Mouse (Mus musculus): ENCODE results near the gene Slc9a3r1. TPM values are rescaled to one million over a fixed set of nuclear protein-coding genes. Genes with fewer than 3 reads are reported as not detected.
A peak's percentile ranks its signal among the peaks of the same experiment; 100 is the strongest.

The Slc9a3r1 gene
- polyA plus RNA-seq, 1 experiment from 2014 or later: 35.2 TPM

DNA sequence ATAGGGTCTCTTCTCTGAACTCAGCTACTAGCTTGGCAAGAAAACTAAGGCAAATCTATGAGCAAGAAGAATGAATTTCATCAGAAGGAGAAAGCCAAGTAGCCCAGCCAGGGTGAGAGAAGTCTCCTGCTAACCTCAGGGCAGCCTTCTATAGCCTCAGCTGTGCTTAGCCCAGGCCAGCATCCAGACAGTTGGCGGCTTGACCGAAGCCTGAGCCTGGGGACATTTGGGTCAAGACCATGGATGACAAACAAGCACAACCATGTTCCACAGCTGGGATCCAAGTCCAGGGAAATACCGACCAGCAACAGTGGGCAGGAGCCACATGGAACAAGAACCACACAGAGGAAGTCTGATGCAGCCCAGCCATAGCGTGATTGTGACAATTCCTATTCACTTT lies 15.3 kb upstream of the Slc9a3r1 start:
- Histone ChIP-seq H3K9me3 (ENCODE audit: control insufficient read depth, low read length) (no peaks in the 10 kb centered on the region), H3K27me3 (ENCODE audit: control insufficient read depth, insufficient read depth, low read length) (no peaks in the 10 kb centered on the region; the same call in 1 of the 2 replicates), H3K9ac (ENCODE audit: low read length) (no peak overlapping the region), H3K4me2 (ENCODE audit: low read depth, low read length, severe bottlenecking) (no peak overlapping the region), H3K4me3 (ENCODE audit: low read depth, low read length) (no peak overlapping the region), H3K27ac (ENCODE audit: low read depth, low read length) (no peak overlapping the region), H3K36me3 (ENCODE audit: control insufficient read depth, insufficient read depth, low read length) (no peaks in the 10 kb centered on the region), H3K4me1 (replicated peaks; ENCODE audit: control insufficient read depth, insufficient read depth, low read length) (peaks cover 3% of the 10 kb centered on the region; the same call in 1 of the 2 replicates)
- no peak for DNase-seq (ENCODE audit: low spot score)
- ATAC-seq (replicated peaks; ENCODE audit: low FRiP score): no peak
- WGBS: 84% methylated on average over 4 of the region's 4 CpGs

GRCm38 (mm10) chr11:115150741-115151254 lies 12.3 kb upstream of the Slc9a3r1 start:
- Histone ChIP-seq H3K27me3 (ENCODE audit: control insufficient read depth, insufficient read depth, low read length) (peaks cover 16% of the 10 kb centered on the region), H3K27ac (ENCODE audit: low read depth, low read length) (no peak overlapping the region), H3K36me3 (ENCODE audit: control insufficient read depth, insufficient read depth, low read length) (no peaks in the 10 kb centered on the region), H3K4me3 (ENCODE audit: low read depth, low read length) (no peak overlapping the region), H3K4me2 (ENCODE audit: low read depth, low read length, severe bottlenecking) (no peak overlapping the region), H3K9ac (ENCODE audit: low read length) (no peak overlapping the region), H3K9me3 (ENCODE audit: control insufficient read depth, low read length) (no peaks in the 10 kb centered on the region), H3K4me1 (replicated peaks; ENCODE audit: control insufficient read depth, insufficient read depth, low read length) (peaks cover 5% of the 10 kb centered on the region; the same call in 1 of the 2 replicates)
- no peak for DNase-seq (ENCODE audit: low spot score)
- ATAC-seq (replicated peaks; ENCODE audit: low FRiP score): no peak
- WGBS: 81% methylated on average over 6 of the region's 6 CpGs

DNA sequence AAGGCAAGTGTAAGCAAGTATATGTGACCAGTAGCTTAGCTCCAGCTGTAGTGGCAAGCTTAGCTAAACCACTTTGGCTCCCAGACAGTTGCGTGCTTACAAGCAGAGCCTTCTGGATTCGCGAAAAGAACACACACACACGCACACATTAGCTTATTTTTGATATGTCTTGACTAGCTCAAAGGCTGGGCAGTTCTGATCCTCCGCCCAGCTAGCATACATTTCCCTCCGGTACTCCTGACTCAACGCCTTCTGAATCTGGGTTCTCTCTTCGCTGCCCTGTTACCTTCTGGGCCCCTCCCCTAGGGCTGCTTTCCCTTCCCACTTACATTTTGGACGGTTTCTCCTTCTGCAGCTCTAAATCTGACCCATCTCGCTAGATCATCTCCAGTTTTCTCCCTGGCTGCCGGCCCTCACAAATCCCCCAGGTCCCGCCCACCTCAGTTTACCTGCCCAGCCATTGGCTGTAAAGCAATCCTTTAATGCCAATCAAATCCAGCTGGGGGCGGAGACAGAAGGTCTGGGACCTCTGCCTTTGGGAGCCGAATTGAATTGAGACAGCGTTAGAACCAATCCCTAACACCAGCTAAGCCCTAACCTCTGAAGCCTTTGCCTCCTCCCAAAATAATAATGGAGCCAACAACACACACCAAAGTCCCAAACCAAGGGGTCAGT lies 11.2 kb upstream of the Slc9a3r1 start:
- Histone ChIP-seq H3K9me3 (ENCODE audit: control insufficient read depth, low read length) (no peaks in the 10 kb centered on the region), H3K4me1 (replicated peaks; ENCODE audit: control insufficient read depth, insufficient read depth, low read length) (peaks cover 5% of the 10 kb centered on the region; the same call in 1 of the 2 replicates), H3K4me3 (ENCODE audit: low read depth, low read length) (peak overlapping the region; percentile 20; the same call in 1 of the 2 replicates), H3K4me2 (ENCODE audit: low read depth, low read length, severe bottlenecking) (peak overlapping the region; percentile 57), H3K9ac (ENCODE audit: low read length) (peak overlapping the region; percentile 55), H3K27ac (ENCODE audit: low read depth, low read length) (no peak overlapping the region), H3K27me3 (ENCODE audit: control insufficient read depth, insufficient read depth, low read length) (peaks cover 16% of the 10 kb centered on the region), H3K36me3 (ENCODE audit: control insufficient read depth, insufficient read depth, low read length) (no peaks in the 10 kb centered on the region)
- peak; percentile 91 for DNase-seq (ENCODE audit: low spot score)
- peak; percentile 72 for ATAC-seq (replicated peaks; ENCODE audit: low FRiP score)
- WGBS: 9% methylated on average over 15 of the region's 15 CpGs

DNA sequence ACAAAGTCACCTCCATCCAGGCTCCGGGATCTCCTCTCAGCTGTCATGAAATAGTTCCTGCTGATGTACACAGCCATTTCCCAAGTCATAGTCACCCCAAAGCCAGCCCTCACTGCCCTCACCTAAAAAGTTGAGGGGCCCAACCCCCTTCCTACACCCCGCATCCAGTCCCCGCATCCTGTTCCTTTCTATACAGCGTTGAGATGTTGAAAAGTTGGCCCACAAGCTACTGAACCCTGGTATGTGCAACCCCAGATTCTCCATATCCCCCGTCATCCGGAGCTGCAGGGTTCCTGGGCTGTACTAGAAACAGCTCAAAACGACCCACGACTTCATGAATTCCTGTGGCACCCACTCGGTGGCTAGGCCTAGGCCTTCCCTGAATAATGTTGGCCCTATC lies 10.1 kb upstream of the Slc9a3r1 start:
- peaks cover 16% of the 10 kb centered on the region for H3K27me3 ChIP-seq (ENCODE audit: control insufficient read depth, insufficient read depth, low read length)
- H3K36me3 ChIP-seq (ENCODE audit: control insufficient read depth, insufficient read depth, low read length): no peaks in the 10 kb centered on the region
- no peak overlapping the region for H3K9ac ChIP-seq (ENCODE audit: low read length)
- DNase-seq (ENCODE audit: low spot score): no peak
- H3K27ac ChIP-seq (ENCODE audit: low read depth, low read length): no peak overlapping the region
- H3K9me3 ChIP-seq (ENCODE audit: control insufficient read depth, low read length): no peaks in the 10 kb centered on the region
- peaks cover 5% of the 10 kb centered on the region; the same call in 1 of the 2 replicates for H3K4me1 ChIP-seq (replicated peaks; ENCODE audit: control insufficient read depth, insufficient read depth, low read length)
- no peak for ATAC-seq (replicated peaks; ENCODE audit: low FRiP score)
- H3K4me3 ChIP-seq (ENCODE audit: low read depth, low read length): no peak overlapping the region
- no peak overlapping the region for H3K4me2 ChIP-seq (ENCODE audit: low read depth, low read length, severe bottlenecking)
- WGBS: 78% methylated on average over 9 of the region's 9 CpGs

GRCm38 (mm10) chr11:115153699-115154292 lies 9.3 kb upstream of the Slc9a3r1 start:
- Histone ChIP-seq H3K4me1 (replicated peaks; ENCODE audit: control insufficient read depth, insufficient read depth, low read length) (peaks cover 5% of the 10 kb centered on the region; the same call in 1 of the 2 replicates), H3K27me3 (ENCODE audit: control insufficient read depth, insufficient read depth, low read length) (peaks cover 16% of the 10 kb centered on the region), H3K27ac (ENCODE audit: low read depth, low read length) (no peak overlapping the region), H3K4me2 (ENCODE audit: low read depth, low read length, severe bottlenecking) (peak overlapping the region; percentile 35; the same call in 1 of the 2 replicates), H3K9ac (ENCODE audit: low read length) (no peak overlapping the region), H3K36me3 (ENCODE audit: control insufficient read depth, insufficient read depth, low read length) (no peaks in the 10 kb centered on the region), H3K4me3 (ENCODE audit: low read depth, low read length) (peak overlapping the region; percentile 22), H3K9me3 (ENCODE audit: control insufficient read depth, low read length) (no peaks in the 10 kb centered on the region)
- ATAC-seq (replicated peaks; ENCODE audit: low FRiP score) (peak; percentile 74), DNase-seq (ENCODE audit: low spot score) (peak; percentile 87)
- 1% methylated on average over 35 of the region's 35 CpGs for WGBS

GRCm38 (mm10) chr11:115155053-115155634 lies 8.0 kb upstream of the Slc9a3r1 start:
- H3K9me3 ChIP-seq (ENCODE audit: control insufficient read depth, low read length): no peaks in the 10 kb centered on the region
- H3K4me1 ChIP-seq (replicated peaks; ENCODE audit: control insufficient read depth, insufficient read depth, low read length): peaks cover 5% of the 10 kb centered on the region; the same call in 1 of the 2 replicates
- DNase-seq (ENCODE audit: low spot score) (no peak), ATAC-seq (replicated peaks; ENCODE audit: low FRiP score) (no peak)
- no peak overlapping the region for H3K27ac ChIP-seq (ENCODE audit: low read depth, low read length)
- H3K4me2 ChIP-seq (ENCODE audit: low read depth, low read length, severe bottlenecking): no peak overlapping the region
- H3K36me3 ChIP-seq (ENCODE audit: control insufficient read depth, insufficient read depth, low read length): no peaks in the 10 kb centered on the region
- peaks cover 16% of the 10 kb centered on the region for H3K27me3 ChIP-seq (ENCODE audit: control insufficient read depth, insufficient read depth, low read length)
- WGBS: 24% methylated on average over 5 of the region's 5 CpGs
- no peak overlapping the region for H3K4me3 ChIP-seq (ENCODE audit: low read depth, low read length)
- H3K9ac ChIP-seq (ENCODE audit: low read length): no peak overlapping the region

GRCm38 (mm10) chr11:115157933-115158719 lies 5.0 kb upstream of the Slc9a3r1 start:
- no peak for DNase-seq (ENCODE audit: low spot score)
- no peak for ATAC-seq (replicated peaks; ENCODE audit: low FRiP score)
- no peaks in the 10 kb centered on the region for H3K9me3 ChIP-seq (ENCODE audit: control insufficient read depth, low read length)
- no peak overlapping the region for H3K4me3 ChIP-seq (ENCODE audit: low read depth, low read length)
- H3K4me1 ChIP-seq (replicated peaks; ENCODE audit: control insufficient read depth, insufficient read depth, low read length): peaks cover 4% of the 10 kb centered on the region; the same call in 1 of the 2 replicates
- no peak overlapping the region for H3K27ac ChIP-seq (ENCODE audit: low read depth, low read length)
- H3K27me3 ChIP-seq (ENCODE audit: control insufficient read depth, insufficient read depth, low read length): peaks cover 25% of the 10 kb centered on the region
- no peak overlapping the region for H3K4me2 ChIP-seq (ENCODE audit: low read depth, low read length, severe bottlenecking)
- no peak overlapping the region for H3K9ac ChIP-seq (ENCODE audit: low read length)
- 35% methylated on average over 12 of the region's 12 CpGs for WGBS
- H3K36me3 ChIP-seq (ENCODE audit: control insufficient read depth, insufficient read depth, low read length): no peaks in the 10 kb centered on the region
